Mouse (Mus musculus) liver, adult 2 months (tissue): ENCODE results near the gene Tex9. TPM values are rescaled to one million over a fixed set of nuclear protein-coding genes. Genes with fewer than 3 reads are reported as not detected.

ENCODE experiments used
- DNase-seq: peaks from one replicate; pipeline ENCODE4 v3.0.0-alpha.2; 2011; ENCODE audit warnings: low read depth, low spot score; ENCODE audit errors: extremely low read depth
- H3K27ac ChIP-seq: fragments of 200-500 bp; replicated peaks from 2 replicates; pipeline ENCODE4 v1.5.1; 2012; ENCODE audit warnings: low read depth, mild to moderate bottlenecking, control low read depth, inconsistent platforms, low read length; ENCODE audit not compliant: insufficient read depth
- H3K27me3 ChIP-seq: fragments of 200-500 bp; 2 replicates; pipeline ENCODE4 v1.6.1; 2012; ENCODE audit warnings: mild to moderate bottlenecking, moderate library complexity, low read length, inconsistent platforms; ENCODE audit not compliant: control insufficient read depth, insufficient read depth
- H3K36me3 ChIP-seq: fragments of 200-500 bp; 2 replicates; pipeline ENCODE4 v1.6.1; 2012; ENCODE audit warnings: low read length, inconsistent platforms; ENCODE audit not compliant: control insufficient read depth, insufficient read depth
- H3K4me1 ChIP-seq: fragments of 200-500 bp; 2 replicates; pipeline ENCODE4 v1.6.1; 2011; ENCODE audit warnings: low read length; ENCODE audit not compliant: control insufficient read depth, insufficient read depth
- H3K4me3 ChIP-seq: fragments of 200-500 bp; 2 replicates; pipeline ENCODE4 v1.5.1; 2011; ENCODE audit warnings: low read depth, mild to moderate bottlenecking, control low read depth, low read length, moderate library complexity; ENCODE audit not compliant: insufficient read depth
- H3K79me2 ChIP-seq: fragments of 200-500 bp; 2 replicates; pipeline ENCODE4 v1.6.1; 2012; ENCODE audit warnings: inconsistent platforms, mild to moderate bottlenecking, low read length, moderate library complexity; ENCODE audit not compliant: control insufficient read depth, insufficient read depth
- H3K9ac ChIP-seq: fragments of 200-500 bp; 2 replicates; pipeline ENCODE4 v1.6.1; 2012; ENCODE audit warnings: low read depth, mild to moderate bottlenecking, control low read depth, inconsistent platforms, low read length
- CTCF ChIP-seq: fragments of 200-500 bp; IDR thresholded peaks from 2 replicates; pipeline ENCODE4 v1.5.1; 2011; ENCODE audit warnings: low read depth, low read length, control low read depth
- POLR2A ChIP-seq: fragments of 200-500 bp; IDR thresholded peaks from 2 replicates; pipeline ENCODE4 v1.6.1; 2011; ENCODE audit warnings: low read length, control low read depth; ENCODE audit not compliant: insufficient read depth; ENCODE audit errors: extremely low read depth
- WGBS: fragments of 180-500 bp; shearing (Covaris S2); methylation state at CpG from one replicate; pipeline ENCODE4 v1.1.7; 2018; 5-methylcytosine and 5-hydroxymethylcytosine counted together
- polyA plus RNA-seq: library from polyadenylated mRNA; depleted of rRNA; stranded (reverse); fragments of >200 nt; gene quantifications from 2 replicates; pipeline ENCODE4 v1.2.3, GENCODE M21; 2012; rRNA removed
- total RNA-seq: library from RNA; depleted of rRNA; stranded (reverse); fragments of >200 nt; gene quantifications from 2 replicates; pipeline ENCODE4 v1.2.3, GENCODE M21; 2014; rRNA removed

Gene Tex9
- total RNA-seq (1.0 and 1.8 TPM in 2 replicates), polyA plus RNA-seq (0.22 and 0.35 TPM in 2 replicates)

DNA sequence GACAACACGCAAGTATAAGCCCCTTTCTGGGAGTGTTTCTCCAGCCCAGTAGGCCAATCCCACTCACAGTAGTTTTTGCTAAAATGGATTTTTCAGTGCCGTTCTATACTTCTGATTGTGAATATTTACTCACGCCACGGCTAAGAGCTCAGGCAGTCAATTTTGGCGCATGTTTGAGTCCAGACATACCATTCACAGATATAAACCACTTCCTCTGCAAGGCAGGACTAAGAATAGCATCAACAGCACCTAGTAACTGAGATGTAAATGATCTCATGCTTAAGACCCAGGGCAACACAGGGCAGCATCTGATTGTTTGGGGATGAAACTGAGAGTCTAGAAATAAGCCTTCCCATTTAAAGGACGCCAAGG lies at the start of gene Tex9:
Tex9 (minus strand) TSS at position 19 of the 372 bp plus-strand sequence.
- 10% methylated on average over 6 of the region's 6 CpGs for WGBS
- Histone ChIP-seq H3K9ac (peak within 1 kb of the TSS; percentile 70), H3K27me3 (no peaks in the 10 kb centered on the region), H3K4me1 (no peaks in the 10 kb centered on the region), H3K36me3 (no peaks in the 10 kb centered on the region), H3K79me2 (no peaks in the 10 kb centered on the region), H3K4me3 (peak within 1 kb of the TSS; percentile 83), H3K27ac (0 out of 2 replicates have a peak within 1 kb of the TSS, but pooled peaks have one; percentile 20)
- TF ChIP-seq CTCF: no peak
- no peak for TF ChIP-seq POLR2A
- no peak for DNase-seq

DNA sequence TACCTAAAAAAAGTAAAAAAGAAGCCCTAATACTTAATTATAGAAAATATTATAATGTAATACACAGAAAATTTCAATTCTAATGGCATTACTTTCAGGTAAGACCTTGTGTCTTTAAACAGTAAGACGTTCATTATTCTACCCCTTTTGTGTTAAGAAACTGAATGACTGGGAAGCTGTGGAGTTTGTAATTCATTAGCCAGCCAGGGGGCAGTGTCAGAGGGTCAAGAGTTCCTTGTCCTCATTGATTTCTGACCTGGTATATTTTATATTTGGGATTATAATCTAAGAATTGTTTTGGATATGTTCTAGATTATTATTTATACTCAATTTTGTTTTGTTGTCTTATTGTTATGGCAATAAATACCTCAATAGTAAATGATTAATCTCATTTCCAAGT lies 45.1 kb upstream of the Tex9 start:
- TF ChIP-seq POLR2A: no peak
- no peak for TF ChIP-seq CTCF
- H3K4me3 ChIP-seq: no peak overlapping the region
- H3K9ac ChIP-seq: no peak overlapping the region
- peaks cover 6% of the 10 kb centered on the region; the same call in 1 of the 2 replicates for H3K4me1 ChIP-seq
- H3K27ac ChIP-seq: no peak overlapping the region
- peaks cover 3% of the 10 kb centered on the region; the same call in 1 of the 2 replicates for H3K36me3 ChIP-seq
- peaks cover 10% of the 10 kb centered on the region; the same call in 1 of the 2 replicates for H3K79me2 ChIP-seq
- peak; percentile 55 for DNase-seq
- no peaks in the 10 kb centered on the region for H3K27me3 ChIP-seq
- WGBS: 17% methylated on average over 1 of the region's 1 CpGs

DNA sequence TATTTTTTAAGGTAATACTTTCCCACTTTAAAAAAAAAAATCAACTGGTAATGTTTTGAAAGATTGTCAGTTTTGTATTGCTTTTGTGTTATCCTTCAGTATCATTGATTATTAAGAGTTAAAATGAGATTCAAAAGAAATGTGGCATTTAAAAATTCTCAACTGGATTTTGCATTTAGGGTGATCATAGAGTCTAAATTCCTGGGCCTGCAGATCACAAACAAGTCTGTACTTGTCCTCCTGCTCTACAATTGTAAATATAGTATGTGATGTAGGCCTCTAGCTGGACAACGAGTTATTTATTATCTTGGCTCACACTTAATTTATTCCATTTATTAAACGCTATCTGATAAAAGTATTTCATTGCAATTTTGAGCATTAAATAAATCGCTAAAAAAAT lies 43.4 kb upstream of the Tex9 start:
- no peak overlapping the region for H3K27ac ChIP-seq
- H3K4me3 ChIP-seq: no peak overlapping the region
- peaks cover under 1% of the 10 kb centered on the region; the same call in 1 of the 2 replicates for H3K36me3 ChIP-seq
- H3K9ac ChIP-seq: no peak overlapping the region
- H3K4me1 ChIP-seq: peaks cover 6% of the 10 kb centered on the region; the same call in 1 of the 2 replicates
- 49% methylated on average over 3 of the region's 3 CpGs for WGBS
- no peak for TF ChIP-seq POLR2A
- TF ChIP-seq CTCF: no peak
- peaks cover 10% of the 10 kb centered on the region; the same call in 1 of the 2 replicates for H3K79me2 ChIP-seq
- H3K27me3 ChIP-seq: no peaks in the 10 kb centered on the region
- DNase-seq: no peak

DNA sequence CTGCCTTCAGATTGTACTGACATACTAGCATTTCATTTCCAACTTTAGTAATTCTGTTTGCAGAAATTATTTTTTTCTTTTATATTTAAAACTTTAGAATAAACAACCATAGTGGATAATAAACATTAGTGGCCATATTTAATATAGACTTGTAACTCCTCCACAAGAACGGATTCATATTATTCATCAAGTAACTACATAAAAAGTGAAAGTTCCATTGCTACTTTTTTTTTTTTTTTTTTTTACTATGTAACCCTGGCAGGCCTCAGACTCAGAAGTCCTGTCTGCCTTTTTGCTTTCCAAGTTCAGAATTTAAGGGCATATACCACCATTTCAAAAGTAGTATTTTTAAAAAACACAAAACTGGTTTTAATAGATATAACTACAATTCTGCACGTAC lies 43.0 kb upstream of the Tex9 start:
- 55% methylated on average over 2 of the region's 2 CpGs for WGBS
- Histone ChIP-seq H3K9ac (no peak overlapping the region), H3K4me1 (peaks cover 6% of the 10 kb centered on the region; the same call in 1 of the 2 replicates), H3K27ac (no peak overlapping the region), H3K4me3 (no peak overlapping the region), H3K79me2 (peaks cover 10% of the 10 kb centered on the region; the same call in 1 of the 2 replicates), H3K27me3 (no peaks in the 10 kb centered on the region), H3K36me3 (no peaks in the 10 kb centered on the region; the same call in 1 of the 2 replicates)
- TF ChIP-seq CTCF (no peak), POLR2A (no peak)
- DNase-seq: peak; percentile 34

DNA sequence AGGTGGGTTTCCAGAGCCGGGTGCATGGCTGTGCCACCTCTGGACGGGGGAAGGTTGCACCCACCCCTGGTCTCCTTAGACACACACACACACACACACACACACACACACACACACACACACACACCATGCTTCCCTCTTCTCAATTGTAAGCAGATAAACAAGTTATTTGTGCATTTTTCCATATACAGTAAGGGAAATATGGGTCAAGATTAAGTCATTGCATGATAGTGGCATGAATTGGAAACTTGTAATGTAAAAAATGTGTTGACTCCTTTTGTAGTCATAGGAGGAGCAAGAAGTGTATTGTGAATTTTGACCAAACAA lies 41.0 kb upstream of the Tex9 start:
- peak; percentile 40 for DNase-seq
- Histone ChIP-seq H3K79me2 (peaks cover 10% of the 10 kb centered on the region; the same call in 1 of the 2 replicates), H3K27me3 (no peaks in the 10 kb centered on the region), H3K36me3 (no peaks in the 10 kb centered on the region), H3K4me1 (peaks cover 6% of the 10 kb centered on the region; the same call in 1 of the 2 replicates), H3K27ac (peak overlapping the region; percentile 3), H3K9ac (peak overlapping the region; percentile 99), H3K4me3 (peak overlapping the region; percentile 79)
- WGBS: 0% methylated on average over 2 of the region's 2 CpGs
- TF ChIP-seq POLR2A: no peak
- no peak for TF ChIP-seq CTCF

DNA sequence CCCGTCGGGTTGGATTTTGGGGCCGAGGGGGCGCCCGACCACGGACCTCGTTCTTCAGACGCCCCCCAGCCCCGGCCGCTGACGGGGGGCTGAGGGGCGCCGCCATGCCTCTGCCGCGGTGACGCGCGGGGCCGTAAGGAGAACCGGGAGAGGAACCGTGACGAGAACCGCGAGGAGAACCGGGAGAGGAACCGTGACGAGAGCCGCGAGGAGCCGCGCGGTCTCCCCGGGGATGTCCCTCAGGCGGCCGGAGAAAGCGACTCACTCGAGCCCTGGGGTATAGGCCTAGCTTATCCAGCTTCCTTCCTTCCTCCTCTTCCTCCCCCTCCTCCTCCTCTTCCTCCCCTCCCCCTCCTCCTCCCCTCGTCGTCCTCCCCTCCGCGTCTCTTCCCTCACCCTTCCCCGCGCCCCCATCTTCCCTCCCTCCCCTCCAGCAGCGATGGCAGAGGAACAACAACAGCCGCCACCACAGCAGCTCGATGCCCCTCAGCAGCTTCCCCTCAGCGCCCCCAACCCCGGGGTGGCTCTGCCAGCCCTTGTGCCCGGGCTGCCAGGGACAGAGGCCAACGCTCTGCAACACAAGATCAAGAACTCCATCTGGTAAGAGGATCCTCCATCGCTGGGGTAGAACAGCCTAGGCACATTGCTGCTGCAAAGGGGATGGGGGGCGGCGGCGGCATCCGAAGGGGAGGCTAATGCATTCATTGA lies 40.5 kb upstream of the Tex9 start:
- H3K9ac ChIP-seq: peak overlapping the region; percentile 99
- 2% methylated on average over 51 of the region's 55 CpGs for WGBS
- peak overlapping the region; percentile 79 for H3K4me3 ChIP-seq
- peaks cover 10% of the 10 kb centered on the region; the same call in 1 of the 2 replicates for H3K79me2 ChIP-seq
- DNase-seq: peak; percentile 42
- no peaks in the 10 kb centered on the region for H3K27me3 ChIP-seq
- H3K27ac ChIP-seq: peak overlapping the region; percentile 91
- peaks cover 6% of the 10 kb centered on the region; the same call in 1 of the 2 replicates for H3K4me1 ChIP-seq
- TF ChIP-seq CTCF (no peak), POLR2A (peak; percentile 14; the same call in 1 of the 2 replicates)
- no peaks in the 10 kb centered on the region for H3K36me3 ChIP-seq
